Mouse (Mus musculus) C2C12 (cell line): ENCODE data around the gene Nmb.

Source experiments
- CEBPB ChIP-seq: IDR thresholded peaks from one replicate; pipeline ENCODE4 v1.6.1; 2011; ENCODE audit warnings: low read depth, mild to moderate bottlenecking, control low read depth, moderate library complexity
- CTCF ChIP-seq: IDR thresholded peaks from one replicate; pipeline ENCODE4 v1.5.1; 2011; ENCODE audit not compliant: control insufficient read depth, insufficient read depth, insufficient read length
- MAX ChIP-seq: IDR thresholded peaks from one replicate; pipeline ENCODE4 v1.6.1; 2011; ENCODE audit warnings: mild to moderate bottlenecking, control low read depth
- MYOD1 ChIP-seq: IDR thresholded peaks from one replicate; pipeline ENCODE4 v1.6.1; 2011; ENCODE audit warnings: low read depth; ENCODE audit not compliant: control insufficient read depth, insufficient read length
- MYOG ChIP-seq: IDR thresholded peaks from one replicate; pipeline ENCODE4 v1.6.1; 2011; ENCODE audit not compliant: control insufficient read depth, insufficient read length; ENCODE audit errors: extremely low read depth
- USF1 ChIP-seq: IDR thresholded peaks from one replicate; pipeline ENCODE4 v1.6.1; 2011; ENCODE audit warnings: low read depth, mild to moderate bottlenecking, control low read depth, moderate library complexity

GRCm38 (mm10) chr7:80864151-80864550 lies 40.7 kb downstream of the Nmb start:
- TF ChIP-seq USF1 = no peak
- TF ChIP-seq CTCF = no peak
- TF ChIP-seq MYOG = no peak
- TF ChIP-seq CEBPB = no peak
- TF ChIP-seq MAX = no peak
- no peak for TF ChIP-seq MYOD1
